Mouse (Mus musculus) gastrocnemius, adult 18-20 months (tissue): ENCODE data around the gene Mfap5. TPM values are rescaled to one million over a fixed set of nuclear protein-coding genes. Genes with fewer than 3 reads are reported as not detected.
"Not testable (repeated sequence)": the region's sequence is repeated elsewhere in the genome, so short reads cannot be mapped to it uniquely, and the experiment has no call there.

Source experiments
- DNase-seq: peaks from one replicate; pipeline ENCODE4 v3.0.0; 2021; ENCODE audit warnings: low spot score
- total RNA-seq, 2 experiments: library from RNA; stranded (reverse); gene quantifications; 2 replicates each; pipeline ENCODE4 v1.2.3; 2021

Mfap5 gene
- total RNA-seq, 2 experiments from 2014 or later, result 17.1 to 24.2 TPM

DNA sequence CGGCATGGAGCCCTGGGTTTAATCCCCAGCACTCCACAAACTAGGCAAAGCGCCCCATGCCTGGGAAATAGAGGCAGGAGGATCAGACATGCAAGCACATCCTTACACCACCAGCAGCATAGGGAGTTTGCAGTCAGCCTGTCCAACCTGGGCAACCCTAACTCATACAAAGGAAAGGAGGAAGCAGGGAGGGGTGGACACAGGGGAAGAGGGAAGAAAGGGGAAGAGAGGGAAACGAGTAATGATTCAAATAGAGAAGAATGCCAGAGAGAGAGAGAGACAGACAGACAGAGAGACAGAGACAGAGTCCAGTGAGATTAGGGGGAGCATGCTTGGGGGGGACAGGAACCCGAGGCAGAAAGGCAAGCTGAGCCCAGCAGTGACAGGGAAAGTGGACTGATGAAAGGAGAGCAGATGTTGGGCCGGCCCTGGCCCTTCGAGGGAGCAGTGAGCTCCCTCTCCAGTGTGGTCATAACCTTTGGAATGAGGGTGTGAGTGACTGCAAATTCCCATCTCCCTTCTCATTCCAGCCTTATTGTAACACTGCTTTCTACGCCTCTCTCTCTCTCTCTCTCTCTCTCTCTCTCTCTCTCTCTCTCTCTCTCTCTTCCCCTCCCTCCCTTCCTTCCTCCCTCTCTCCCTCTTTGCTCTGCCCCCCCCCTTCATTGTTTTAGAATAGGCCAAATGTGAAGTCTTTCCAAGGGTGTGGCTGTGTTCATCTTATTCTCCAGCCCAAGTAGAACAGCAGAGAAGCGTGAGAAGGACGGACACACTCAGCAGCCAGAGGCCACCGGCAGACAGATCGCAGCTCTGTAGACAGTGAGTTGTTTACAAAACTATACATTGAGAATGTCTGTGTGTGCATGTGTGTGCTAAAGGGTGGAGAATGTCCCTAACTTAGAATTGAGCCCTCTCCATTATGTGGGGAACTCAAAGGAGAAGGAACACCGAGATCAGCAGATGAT lies 7.6 kb downstream of the Mfap5 start:
- DNase-seq, result peak; percentile 47

- no peak for DNase-seq
Measured at GRCm38 (mm10) chr6:122514312-122514711, 8.7 kb downstream of the Mfap5 start.

- DNase-seq, result not testable (repeated sequence)
Measured at GRCm38 (mm10) chr6:122515762-122516161, 10.1 kb downstream of the Mfap5 start.

DNA sequence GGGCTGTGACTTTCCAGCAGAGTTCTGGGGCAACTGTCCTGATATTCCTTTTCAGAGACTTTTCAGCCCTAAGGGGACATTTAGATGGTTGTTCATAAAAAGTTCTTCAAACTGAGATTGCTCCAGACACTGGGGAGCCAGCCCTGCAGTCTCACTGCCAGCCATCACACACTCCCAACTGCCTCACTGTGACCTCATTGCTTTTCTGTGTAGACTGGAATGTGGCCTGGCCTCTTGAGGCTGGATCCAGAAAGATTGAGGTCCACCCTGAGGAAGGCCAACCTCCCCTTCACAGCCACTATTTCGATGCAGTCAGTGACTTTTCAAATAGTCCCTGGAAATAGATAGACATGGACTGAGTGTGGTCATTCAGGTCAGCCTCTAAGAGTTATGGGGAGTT lies 12.0 kb downstream of the Mfap5 start:
- DNase-seq, result peak; percentile 43

GRCm38 (mm10) chr6:122519384-122519783 lies 13.7 kb downstream of the Mfap5 start:
- DNase-seq, result no peak

DNA sequence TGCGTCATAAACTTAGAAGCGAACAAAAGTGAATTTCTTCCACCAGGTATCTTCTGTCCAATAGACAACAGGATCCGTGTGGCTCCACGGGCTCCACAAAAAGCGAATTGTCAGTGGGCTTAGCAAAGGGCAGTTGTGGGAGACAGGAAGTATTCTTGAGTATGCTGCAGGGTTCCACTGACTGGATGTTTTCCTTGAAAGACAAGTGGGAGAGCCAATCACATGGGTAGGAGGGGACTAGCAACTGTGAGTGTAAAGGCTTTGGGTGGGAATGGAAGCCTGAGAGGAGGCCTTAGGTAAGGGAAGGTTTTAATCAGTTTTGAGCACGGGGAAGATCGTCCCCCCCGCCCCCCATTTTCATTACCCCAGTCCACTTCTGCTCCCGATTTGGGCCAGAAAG lies 16.9 kb downstream of the Mfap5 start:
- DNase-seq, result no peak

DNA sequence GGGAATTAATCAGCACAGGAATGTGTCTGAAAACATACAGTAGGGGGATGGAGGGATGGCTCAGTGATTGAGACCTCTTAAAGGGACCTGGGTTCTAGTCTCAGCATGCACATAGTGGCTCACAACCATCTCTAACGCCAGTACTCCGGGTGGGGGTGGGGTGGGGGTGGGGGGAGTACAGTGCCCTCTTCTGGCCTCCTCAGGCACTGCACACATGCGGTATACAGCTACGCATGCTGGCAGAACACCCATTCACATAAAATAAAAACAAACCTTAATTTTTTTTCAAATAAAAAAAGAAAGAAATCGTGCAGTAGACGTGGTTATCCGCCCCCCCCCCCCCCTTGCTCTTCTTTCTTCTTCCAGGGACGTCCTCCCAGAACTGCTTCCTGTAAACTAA lies 17.6 kb downstream of the Mfap5 start:
- no peak for DNase-seq

DNA sequence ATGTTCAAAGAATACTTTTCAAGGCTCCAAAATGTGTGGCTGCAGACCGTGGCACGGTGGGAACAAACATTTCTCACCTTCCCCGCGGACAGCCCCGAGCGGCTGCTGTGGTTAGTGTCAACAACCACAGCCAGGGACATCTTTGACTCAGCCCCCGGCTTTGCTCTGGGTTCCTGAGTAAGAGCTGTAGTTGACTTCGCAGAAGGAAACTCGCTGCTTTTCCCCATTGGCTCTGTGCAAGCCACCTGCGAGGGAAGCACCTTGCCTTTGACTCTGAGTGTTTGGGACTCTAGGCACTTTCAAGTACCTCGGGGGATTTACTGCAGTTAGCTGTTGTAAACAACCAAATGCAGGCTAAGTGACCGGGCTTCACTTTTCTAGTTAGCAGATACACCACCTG lies 22.0 kb downstream of the Mfap5 start:
- DNase-seq, result no peak

- DNase-seq, result no peak
Measured at GRCm38 (mm10) chr6:122528136-122528535, 22.5 kb downstream of the Mfap5 start.

GRCm38 (mm10) chr6:122531466-122532174 lies 26.0 kb downstream of the Mfap5 start:
- no peak for DNase-seq

- no peak for DNase-seq
Measured at GRCm38 (mm10) chr6:122532883-122533302, 27.2 kb downstream of the Mfap5 start.

DNA sequence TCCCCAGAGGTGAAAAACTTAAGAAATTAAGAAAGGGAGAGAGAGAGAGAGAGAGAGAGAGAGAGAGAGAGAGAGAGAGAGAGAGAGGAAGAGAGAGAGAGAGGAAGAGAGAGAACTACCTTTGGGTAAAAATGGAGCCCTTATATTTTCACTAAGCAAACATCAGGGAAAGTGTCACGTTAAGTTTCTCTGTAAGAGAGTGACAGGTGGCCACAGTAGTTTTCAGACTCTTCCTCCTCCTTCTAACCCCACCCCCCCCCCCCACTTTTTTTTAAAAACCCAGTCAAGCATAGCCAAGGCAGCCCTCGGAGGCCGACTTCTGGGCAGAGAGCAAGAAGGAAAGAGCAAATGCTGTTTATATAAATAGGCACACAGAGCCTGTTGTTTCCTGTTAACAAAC lies 28.4 kb downstream of the Mfap5 start:
- DNase-seq, result no peak

DNA sequence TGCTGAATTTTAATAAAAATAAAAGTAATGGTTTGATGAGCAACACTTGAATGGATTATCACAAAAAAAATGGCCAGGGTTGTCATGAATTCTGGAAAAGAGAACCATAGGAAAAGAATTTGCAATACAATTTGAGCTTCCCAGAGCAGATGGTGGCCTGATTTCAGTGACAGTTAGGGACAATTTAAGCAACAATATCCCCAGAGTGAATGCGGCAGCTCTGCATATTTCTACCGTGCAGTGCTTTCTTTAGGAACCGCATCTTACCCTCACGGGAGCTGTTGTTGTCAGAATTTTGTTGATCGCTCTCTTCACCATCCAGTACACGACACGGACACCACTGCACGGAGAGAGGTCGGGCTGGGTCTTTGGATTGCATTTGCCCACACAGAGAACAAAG lies 33.9 kb downstream of the Mfap5 start:
- no peak for DNase-seq

DNA sequence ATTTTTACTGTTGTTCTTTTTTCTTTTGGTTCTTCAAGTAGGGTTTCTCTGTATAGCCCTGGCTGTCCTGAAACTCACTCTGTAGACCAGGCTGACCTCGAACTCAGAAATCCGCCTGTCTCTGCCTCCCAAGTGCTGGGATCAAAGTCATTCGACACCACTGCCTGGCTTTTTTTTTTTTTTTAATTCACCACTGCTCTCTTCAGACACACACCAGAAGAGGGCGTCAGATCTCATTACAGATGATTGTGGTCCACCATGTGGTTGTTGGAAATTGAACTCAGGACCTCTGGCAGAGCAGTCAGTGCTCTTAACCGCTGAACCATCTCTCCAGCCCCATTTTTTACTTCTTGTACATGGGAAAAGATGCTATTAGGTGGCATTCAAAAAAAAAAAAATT lies 36.8 kb downstream of the Mfap5 start:
- not testable (repeated sequence) for DNase-seq

GRCm38 (mm10) chr6:122543574-122543973 lies 37.9 kb downstream of the Mfap5 start:
- DNase-seq, result no peak

DNA sequence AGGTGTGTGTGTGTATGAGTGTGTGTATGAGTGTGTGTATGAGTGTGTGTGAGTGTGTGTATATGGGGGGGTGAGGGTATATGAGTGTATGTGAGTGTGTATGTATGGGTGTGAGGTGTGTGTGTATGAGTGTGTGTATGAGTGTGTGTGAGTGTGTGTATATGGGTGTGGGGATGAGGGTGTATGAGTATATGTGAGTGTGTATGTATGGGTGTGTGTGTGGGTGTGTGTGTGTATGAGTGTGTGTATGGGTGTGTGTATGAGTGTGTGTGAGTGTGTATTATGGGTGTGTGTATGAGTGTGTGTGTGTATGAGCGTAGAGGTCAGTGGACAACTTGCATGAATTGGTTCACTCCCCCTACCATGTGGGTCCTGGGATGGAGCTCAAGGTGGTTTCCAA lies 39.0 kb downstream of the Mfap5 start:
- no peak for DNase-seq

- peak; percentile 13 for DNase-seq
Measured at GRCm38 (mm10) chr6:122545289-122545882, 39.7 kb downstream of the Mfap5 start.

DNA sequence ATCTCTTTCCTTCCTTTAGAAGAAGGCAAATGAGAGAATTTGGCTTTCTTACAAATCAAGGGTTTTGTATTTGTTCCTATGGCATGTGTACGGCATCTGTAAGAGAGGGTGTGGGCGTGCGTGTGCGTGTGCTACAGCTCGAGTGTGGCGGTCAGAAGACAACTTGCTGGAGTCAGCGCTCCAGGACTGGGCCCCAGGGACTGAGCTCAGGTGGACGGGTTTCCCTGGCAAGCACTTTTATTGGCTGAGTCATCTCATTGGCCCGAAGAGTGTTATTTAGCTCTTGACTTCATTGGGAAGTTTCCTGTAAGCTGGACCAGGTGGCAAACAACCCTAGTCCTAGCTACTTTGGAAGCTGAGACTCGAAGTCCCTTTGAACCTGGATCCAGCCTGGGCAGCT lies 40.3 kb downstream of the Mfap5 start:
- DNase-seq, result no peak

DNA sequence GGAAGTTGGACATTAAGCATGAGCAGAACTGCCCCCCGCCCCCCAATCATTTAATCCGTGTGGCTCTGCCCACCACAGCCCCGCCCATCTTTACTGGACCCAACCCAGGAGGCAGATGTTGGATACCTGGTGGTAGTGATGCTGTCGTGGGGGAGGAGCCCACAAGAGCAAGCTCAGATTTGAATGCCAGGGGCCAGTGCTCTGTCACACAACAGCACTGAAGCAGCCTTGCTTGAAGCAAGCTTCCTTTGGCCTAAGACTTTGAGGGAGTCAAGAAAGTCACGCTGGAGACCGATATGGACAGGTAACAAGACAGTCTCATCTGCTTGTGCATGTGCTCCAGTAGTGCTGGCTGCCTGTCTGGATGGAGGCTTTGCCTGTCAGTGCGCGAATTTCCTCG lies 48.0 kb downstream of the Mfap5 start, which contains the start of gene Aicda:
TSS of gene Aicda (plus strand) at position 196 of the 400 bp plus-strand sequence.
- no peak for DNase-seq

DNA sequence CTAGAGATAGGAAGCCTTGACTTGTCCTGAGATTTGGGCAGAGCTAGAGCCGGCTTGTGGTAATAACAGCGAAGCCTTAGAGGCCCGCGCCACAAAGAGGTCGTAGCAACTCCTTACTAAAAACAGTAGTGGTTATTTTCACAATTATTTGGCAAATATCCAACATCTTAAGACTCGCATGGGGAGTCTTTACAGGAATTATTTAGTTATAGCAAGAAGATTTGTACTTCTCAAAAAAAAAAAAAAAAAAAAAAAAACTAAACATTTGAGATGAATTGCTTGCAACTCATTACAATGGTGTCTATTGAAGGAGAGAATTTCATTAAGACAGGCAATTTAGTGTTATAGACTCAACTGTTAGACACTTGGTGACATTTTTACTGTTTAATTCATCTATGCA lies 48.5 kb downstream of the Mfap5 start:
- DNase-seq, result no peak

GRCm38 (mm10) chr6:122555266-122555665 lies 49.6 kb downstream of the Mfap5 start:
- DNase-seq, result no peak

DNA sequence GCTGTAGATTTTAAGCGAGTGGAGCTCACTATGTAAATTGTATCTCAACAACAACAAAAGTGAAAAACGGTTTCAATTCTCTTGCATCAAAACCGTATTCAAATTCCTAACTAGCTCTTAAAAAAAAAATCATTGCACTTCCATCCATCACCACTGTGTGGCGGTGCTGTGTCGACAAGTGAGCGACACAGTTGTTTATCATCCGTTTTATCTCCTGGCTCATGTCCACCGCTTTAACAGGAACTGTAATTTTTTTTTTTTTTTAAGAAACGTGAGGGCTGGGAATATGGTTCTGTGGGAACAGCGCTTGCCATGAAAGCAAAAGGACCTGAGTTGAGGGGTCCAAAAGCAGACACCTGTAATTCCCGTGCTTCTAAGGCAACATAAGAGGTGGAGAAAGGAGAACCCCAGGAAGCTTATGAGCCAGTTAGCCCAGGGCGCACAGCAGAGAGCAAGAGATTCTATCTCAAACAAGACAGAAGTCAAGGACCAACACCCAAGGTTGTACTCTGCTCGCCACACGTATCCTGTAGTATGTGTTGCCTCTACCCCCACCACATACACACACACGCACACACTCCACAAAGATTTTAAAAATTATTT lies 51.4 kb downstream of the Mfap5 start:
- DNase-seq, result peak; percentile 58
